In the genomic region with DNA sequence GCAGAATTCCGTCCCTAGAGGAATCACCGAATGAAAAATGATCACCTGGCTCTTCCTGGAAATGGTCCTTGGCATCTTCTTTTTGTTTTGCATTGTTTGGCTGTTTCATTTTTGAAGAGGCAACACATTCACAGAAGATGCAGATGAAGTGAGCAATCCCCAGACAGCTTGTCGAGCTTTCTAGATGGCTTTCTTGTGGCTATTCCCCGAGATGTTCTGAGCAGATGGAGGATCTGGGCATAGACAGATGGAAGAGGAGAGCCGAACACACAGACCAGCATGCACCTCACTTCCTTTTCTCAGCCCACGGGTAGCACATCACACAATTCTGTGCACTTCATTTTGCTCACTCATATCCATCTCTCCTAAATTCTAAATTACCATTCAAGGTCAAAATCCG, we compare ENCODE assay signal across 13 mouse cellular contexts.
"Had no signal": no experiment of that assay in that cellular context is flagged by ENCODE, and none has a peak within 500 bp of the region (broad histone marks: within the 10 kb centered on the region; RNA-seq: fewer than 3 reads in every experiment).

No protein-coding gene starts in this region.

- H3K4me1 ChIP-seq: intestine, embryonic 15.5 days; liver, embryonic 15.5 days; midbrain, embryonic 13.5 days had no signal

- ATAC-seq: intestine, embryonic 15.5 days; lung, postnatal 0 days; midbrain, embryonic 13.5 days had no signal

- H3K4me3 ChIP-seq: intestine, embryonic 15.5 days; liver, embryonic 15.5 days; midbrain, embryonic 13.5 days had no signal

- H3K9me3 ChIP-seq: intestine, embryonic 15.5 days; liver, embryonic 15.5 days; midbrain, embryonic 13.5 days had no signal

- H3K36me3 ChIP-seq: intestine, embryonic 15.5 days; liver, embryonic 15.5 days; midbrain, embryonic 13.5 days had no signal

- H3K9ac ChIP-seq: intestine, embryonic 15.5 days; liver, embryonic 15.5 days; midbrain, embryonic 13.5 days had no signal

- H3K4me2 ChIP-seq: intestine, embryonic 15.5 days; liver, embryonic 11.5 days; liver, embryonic 15.5 days; midbrain, embryonic 13.5 days had no signal

- H3K27ac ChIP-seq: intestine, embryonic 15.5 days; liver, embryonic 15.5 days; midbrain, embryonic 13.5 days; stomach, postnatal 0 days had no signal

- DNase-seq: kidney, adult 18-20 months; kidney, postnatal 10 days; kidney, postnatal 4 days; lung, adult 2 months; lung, postnatal 36 days; thymus, adult 18-20 months; thymus, postnatal 25 days had no signal

- H3K27me3 ChIP-seq: intestine, embryonic 15.5 days; liver, embryonic 15.5 days; midbrain, embryonic 13.5 days had no signal
